Mouse (Mus musculus): Measurements from ENCODE around the gene Cnnm1.
"Not testable (repeated sequence)": the region's sequence is repeated elsewhere in the genome, so short reads cannot be mapped to it uniquely, and the experiment has no call there.

The Cnnm1 gene

GRCm38 (mm10) chr19:43465601-43466255, 25.5 kb downstream of the Cnnm1 start:
- no peak for DNase-seq (ENCODE audit: low read depth)

- DNase-seq (ENCODE audit: low read depth): no peak
Observed at GRCm38 (mm10) chr19:43467927-43468685, 27.9 kb downstream of the Cnnm1 start.

DNA sequence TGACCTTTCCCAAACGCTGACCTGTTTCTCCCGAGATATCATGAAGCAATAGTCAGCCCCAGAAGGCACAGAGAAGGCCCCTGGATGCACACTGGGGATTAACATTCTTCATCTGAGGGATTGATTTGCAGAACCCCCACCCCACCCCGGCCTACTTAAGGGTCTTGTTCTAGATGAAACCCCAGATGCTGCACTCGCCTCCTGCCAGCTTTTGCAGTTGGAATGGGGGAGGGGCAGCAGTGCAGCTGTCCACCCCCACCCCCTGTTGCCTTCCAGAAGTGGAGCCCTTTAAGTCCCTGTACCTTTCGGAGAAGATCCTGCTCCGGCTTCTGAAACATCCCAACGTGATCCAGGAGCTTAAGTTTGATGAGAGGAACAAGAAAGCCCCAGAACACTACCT, 29.1 kb downstream of the Cnnm1 start:
- no peak for DNase-seq (ENCODE audit: low read depth)

DNA sequence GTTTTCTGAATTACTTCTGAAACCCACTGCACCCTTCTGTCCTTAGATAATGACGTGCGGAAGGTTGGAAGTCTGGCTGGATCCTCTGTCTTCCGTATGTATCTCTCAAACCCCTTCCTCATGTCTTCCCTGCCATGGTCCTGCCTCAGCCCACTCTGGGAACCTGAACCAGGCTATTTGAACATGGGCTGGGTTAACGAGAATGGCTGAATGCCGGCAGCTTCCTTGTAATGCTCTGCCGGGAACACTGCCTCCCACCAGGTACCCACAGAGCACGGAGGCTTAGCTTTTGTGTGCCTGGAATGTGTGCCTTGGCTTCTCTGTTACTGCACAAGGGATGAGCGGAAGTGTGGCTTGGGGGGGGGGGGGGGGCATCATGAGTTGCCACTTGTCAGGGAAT, 32.1 kb downstream of the Cnnm1 start:
- no peak for DNase-seq (ENCODE audit: low read depth)

GRCm38 (mm10) chr19:43472781-43473180, 32.5 kb downstream of the Cnnm1 start:
- DNase-seq (ENCODE audit: low read depth): no peak

DNA sequence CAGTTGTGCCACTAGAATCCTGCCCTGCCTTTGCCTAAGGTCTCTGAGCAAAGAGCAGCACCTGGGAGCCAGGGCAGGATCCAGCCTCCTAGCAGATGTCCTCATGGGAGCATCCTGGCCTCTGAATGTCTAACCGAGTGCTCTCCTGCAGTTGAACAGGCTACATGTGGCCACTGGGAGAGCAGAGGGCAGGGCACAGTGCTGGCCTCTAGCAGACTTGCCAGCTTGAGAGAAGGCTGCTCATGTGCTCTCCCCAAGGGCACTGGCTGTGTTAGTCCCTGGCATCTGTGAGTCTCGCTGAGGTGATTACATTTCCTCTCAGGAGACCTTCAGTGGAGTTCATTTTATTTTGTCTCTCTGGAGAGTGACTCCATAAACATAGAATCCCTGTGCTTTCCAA, 35.4 kb downstream of the Cnnm1 start:
- DNase-seq (ENCODE audit: low read depth): no peak

DNA sequence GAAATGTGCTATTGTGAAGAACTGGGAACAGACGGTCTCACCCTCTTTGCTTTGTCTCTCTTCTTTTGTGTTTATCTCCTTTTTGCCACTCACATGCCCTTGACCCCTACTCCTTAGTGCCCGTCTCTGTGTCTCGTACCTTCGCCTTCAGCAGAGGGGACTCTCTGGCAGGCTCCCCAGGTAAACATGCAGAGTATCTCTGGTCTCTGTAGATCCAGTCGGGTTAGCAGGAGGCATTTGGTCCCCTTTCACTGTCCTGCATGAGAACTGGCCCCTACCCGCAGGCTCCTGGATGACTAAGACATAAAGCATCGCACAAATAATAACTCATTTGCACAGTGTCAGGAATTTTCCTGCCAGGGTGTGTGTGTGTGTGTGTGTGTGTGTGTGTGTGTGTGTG, 35.8 kb downstream of the Cnnm1 start:
- no peak for DNase-seq (ENCODE audit: low read depth)

DNA sequence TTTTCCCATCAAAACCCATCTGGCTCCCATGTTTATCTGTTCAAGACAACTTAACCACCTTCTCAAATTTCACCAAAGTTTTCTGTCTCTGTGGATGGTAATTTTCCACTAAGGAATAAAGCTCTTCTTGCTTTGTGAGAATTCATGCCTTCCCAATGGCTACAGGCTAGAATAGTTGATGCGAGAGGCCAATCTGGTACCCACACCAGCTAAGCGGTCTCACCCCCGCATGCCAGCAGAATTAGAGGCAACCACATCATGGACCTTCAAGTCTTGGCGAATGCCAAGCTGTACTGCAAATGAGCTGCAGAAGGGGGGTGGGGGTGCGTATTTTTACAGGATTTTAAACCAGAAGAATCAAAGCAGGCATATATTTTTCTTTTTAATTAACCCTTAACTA, 37.2 kb downstream of the Cnnm1 start:
- no peak for DNase-seq (ENCODE audit: low read depth)

DNA sequence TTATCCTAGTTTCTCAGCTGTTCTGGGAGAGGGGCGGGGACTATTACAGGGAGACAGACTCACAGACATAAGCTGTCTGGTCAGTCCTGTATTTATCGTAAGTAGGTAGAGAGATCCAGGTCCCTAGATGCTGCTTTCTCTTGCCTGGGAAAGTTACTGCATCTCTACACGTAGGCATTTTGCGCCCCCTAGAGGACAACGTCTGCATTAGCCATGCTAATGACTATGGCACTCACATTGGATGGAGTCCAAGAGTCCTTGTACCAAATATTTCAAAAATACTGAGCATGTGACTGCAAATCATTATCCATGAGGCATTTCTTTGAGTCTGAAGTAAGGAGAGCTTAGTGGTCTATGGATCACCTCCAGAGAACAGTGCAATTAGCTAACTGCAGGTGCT, 38.7 kb downstream of the Cnnm1 start:
- peak; percentile 27 for DNase-seq (ENCODE audit: low read depth)

GRCm38 (mm10) chr19:43479431-43479830, 39.2 kb downstream of the Cnnm1 start:
- DNase-seq (ENCODE audit: low read depth): no peak

DNA sequence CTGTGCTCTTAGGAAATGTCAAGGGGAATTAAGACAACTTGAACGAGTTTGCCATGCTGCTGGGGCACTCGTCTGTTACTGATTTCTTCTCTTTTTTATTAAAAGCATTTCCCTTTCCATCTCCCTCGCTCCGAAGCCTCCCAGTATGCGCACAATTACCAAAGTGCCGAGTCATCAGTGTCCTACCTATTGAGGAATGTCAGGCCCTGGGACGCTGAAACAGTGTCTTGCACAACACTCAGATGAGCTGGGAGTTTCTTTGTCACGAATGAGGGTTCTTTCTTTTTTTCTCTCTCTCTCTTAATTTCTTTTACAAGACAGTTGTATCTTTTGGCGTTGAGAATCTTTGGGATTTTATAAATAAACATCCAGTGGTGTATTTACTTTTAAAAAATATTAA, 40.3 kb downstream of the Cnnm1 start:
- no peak for DNase-seq (ENCODE audit: low read depth)

DNA sequence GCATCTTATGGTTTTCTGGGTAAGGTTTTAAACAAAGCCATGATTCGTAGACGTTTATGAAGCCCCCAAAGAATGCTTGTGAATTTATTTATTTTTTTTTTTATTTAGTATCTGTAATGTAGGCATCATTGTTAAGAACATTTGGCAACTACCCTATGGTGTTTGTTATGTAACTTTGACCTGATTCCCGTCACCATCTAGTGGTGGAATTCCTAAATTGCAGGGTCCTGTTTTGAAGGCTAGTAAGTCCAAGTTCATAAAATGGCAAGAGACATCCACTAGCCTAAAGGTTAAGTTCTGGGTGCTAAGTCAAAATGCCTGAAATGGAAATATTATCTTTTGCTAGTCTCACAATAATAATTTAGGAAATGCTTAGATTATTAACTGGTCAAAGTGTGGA, 47.2 kb downstream of the Cnnm1 start:
- DNase-seq (ENCODE audit: low read depth): peak; percentile 53

- DNase-seq (ENCODE audit: low read depth): not testable (repeated sequence)
Observed at GRCm38 (mm10) chr19:43493316-43493715, 53.1 kb downstream of the Cnnm1 start.

DNA sequence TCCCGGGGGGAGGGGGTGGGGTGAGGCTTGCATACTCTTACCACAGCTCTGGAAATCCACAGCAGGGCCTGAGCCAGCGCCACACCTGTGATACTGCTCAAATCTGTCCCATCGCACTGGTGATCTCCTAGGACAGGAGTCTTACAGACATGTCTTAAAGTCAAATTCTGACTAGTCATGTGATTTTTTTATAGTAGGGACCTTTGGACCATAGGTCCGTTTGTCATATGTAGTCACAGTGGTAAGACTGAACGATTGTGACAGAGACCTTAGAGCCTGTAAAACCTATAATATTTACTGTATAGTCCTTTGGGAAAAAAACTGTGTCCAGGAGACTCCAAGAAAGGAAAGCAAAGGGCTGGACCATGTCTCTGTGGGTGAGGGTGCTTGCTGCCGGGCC, 53.6 kb downstream of the Cnnm1 start:
- DNase-seq (ENCODE audit: low read depth): no peak

GRCm38 (mm10) chr19:43494914-43495313, 54.7 kb downstream of the Cnnm1 start:
- no peak for DNase-seq (ENCODE audit: low read depth)

- peak; percentile 39 for DNase-seq (ENCODE audit: low read depth)
Observed at GRCm38 (mm10) chr19:43495846-43496245, 55.6 kb downstream of the Cnnm1 start.

DNA sequence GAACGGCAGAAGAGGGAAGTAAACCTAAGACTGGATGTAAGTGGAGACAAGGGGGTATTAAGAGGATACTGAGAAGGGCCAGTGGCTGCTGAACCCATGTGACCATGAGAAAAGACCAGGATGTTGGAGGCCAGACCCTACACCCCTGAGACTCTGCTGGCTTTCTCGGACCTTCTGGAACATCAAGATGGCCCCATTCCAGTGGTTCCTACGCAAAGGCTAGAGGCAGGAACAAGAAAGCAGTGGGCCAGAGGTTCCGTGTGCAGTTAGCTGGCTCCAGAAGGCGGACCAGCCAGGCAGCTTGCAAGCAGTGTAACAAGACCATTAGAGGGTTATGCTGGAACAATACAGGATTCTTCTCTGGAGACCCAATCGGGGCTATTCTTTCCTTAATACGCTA, 57.2 kb downstream of the Cnnm1 start:
- no peak for DNase-seq (ENCODE audit: low read depth)

GRCm38 (mm10) chr19:43498874-43499273, 58.6 kb downstream of the Cnnm1 start:
- peak; percentile 82 for DNase-seq (ENCODE audit: low read depth)

- DNase-seq (ENCODE audit: low read depth): no peak
Observed at GRCm38 (mm10) chr19:43502630-43503029, 62.4 kb downstream of the Cnnm1 start.

GRCm38 (mm10) chr19:43503593-43503992, 63.4 kb downstream of the Cnnm1 start:
- DNase-seq (ENCODE audit: low read depth): not testable (repeated sequence)

DNA sequence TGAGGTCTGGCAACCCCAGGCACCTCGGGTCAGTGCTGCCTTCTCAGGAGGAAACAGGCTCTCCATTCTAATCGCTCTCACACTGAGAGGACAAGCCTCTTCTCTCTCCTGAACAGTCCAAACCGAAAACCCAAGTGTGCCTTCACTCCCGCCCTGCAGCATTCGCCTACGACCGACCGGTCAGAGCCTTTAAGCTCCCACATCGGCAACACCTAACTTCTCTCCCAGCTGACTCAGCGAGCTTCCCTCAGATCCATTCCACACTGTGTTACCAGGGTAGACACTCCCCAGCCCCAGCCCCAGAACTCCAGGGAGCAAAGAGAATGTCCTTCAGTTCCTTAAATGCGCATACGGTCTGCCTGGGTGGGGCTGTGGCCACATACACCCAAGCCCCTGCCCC, 65.2 kb downstream of the Cnnm1 start:
- DNase-seq (ENCODE audit: low read depth): no peak

DNA sequence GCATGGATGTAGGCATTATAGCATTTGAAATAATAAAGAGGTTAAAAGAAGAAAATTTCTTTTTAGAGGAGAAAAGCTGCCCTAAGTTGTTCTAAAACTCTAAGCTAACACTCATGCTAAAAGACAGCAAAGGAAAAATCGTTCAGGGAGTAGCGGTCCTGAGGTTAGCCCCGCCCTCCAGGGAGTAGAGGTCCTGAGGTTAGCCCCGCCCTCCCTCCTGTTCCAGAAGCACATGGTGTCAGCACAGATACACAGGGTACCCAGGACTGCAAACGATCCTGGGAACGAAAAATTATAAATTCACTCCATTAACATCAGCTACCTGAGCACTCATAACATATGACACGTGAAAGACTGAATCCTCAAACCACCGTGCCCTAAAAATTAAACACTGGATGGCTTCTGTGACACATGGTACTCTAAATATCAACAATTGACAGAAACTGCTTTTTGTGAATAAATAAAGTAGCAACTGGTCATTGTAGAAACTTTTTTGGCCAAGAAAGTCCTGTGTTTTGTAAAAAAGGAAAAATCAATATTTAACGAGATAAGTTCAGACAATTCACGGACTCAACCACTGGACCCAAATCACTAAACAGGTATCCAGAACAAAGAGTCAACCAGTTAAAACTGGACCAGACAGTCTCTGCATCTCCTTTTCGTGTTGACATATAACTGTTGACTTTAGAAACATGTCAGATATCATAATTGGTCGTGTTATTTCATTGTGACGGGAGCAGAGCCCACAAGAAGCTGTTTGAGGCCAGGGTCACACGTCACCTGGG, 70.4 kb downstream of the Cnnm1 start:
- no peak for DNase-seq (ENCODE audit: low read depth)

Data from fibroblast of lung, adult 2 months (primary cell).